Mouse (Mus musculus) 3T3-L1 (cell line): Measurements from ENCODE around the gene Mark2.

Source experiments
- DNase-seq: peaks from one replicate; pipeline ENCODE4 v3.0.0-alpha.2; 2015; ENCODE audit warnings: low read depth, low spot score

Mark2 gene

DNA sequence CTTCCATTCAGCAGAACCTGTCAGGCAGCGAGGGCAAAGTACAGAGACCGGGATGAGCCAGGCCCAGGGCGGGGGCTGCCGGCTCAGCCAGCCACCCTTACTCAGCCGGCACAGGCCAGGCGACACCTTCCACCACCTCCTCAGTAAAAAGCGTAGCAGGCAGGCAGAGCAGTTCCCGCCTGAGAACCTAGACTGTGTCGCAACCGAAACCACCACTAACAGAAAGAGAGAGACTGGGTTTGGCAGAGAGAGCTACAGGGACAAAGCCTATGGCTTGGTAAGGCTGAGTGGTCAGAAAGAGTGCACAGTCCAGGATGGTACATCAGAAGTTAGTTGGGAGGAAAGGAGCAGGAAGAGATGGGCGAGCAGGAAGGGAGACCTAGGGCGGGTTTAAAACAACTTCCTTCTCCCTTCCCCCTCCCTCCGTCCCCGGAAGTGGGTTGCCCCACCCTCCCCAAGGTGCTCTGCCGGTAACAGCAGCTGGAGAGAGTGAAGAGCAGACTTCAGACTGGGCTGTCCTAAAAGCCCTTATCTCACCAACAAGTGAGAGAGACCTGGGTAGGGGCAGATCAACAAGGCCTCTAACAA, 46.5 kb downstream of the Mark2 start:
- DNase-seq: no peak

DNA sequence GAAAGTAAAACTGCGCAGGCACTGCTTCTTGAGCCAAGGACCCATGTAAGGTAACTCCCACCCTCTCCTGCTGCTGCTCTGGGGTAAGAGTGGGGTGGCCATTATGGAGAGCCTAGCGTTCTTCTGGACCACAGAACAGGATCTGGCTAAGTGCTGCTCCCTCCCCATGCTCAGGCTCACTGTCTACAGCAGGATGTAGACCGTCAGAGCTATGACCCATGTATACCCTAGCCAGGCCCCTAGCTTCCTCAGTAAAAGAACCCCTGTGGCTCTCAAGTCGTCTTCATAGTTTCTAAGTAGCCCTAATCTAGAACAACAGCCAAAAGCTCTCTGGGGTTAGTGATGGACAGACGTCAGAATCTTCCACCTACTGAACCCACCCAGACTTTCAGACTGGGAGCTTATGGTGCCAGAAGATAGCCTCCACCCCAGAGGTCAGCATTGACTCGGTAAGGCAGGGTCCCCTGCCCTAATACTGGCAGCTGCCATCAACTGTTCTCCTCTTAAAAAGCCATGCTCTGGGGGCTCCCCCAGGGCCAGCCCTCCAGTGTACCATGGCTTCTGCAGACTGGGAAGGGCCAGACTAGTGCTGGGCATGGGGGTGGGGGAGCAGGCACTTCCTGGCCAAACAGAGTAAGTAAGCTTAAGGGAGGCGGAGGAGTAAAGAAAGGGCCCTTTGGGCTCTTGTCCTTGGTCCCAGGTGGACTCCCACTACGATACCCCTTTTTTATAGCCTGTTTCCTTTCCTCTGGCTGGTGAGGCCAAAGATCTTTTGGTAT, 47.4 kb downstream of the Mark2 start:
- DNase-seq: no peak

DNA sequence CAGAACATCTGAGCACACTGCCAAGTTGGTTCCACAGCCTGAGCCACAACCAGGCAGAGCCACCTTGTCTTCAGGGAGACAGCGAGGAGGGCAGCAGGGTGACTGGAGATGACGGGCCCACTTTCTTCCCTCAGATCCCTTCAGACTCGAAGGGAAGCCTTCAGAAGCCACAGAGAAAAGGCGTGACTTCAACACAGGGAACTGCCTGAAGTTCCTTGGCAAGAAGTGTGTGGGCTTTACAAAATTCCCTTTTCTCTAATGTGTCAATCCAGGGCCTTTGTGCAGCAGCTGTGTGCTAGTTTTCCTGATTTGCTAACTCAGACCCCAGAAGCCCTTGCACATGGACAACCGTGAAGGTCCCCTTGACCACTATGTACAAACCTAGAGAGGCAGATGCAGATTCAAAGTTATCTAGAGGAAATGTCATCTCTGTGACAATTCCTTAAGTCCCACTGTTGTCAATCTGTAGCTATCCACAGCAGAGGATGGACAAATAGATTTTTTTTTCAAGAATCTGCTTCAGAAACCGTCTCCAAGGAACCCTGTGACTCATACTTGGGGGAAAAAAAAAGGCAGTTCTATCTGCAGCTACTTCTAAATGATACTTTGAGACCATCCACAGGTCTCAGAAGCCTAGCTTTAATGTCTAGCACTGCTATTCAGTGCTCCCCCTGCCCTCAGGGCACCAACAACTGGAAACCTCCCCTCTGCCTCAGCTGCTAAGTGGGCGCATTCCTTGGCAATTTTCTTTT, 49.5 kb downstream of the Mark2 start:
- DNase-seq: peak; percentile 58

DNA sequence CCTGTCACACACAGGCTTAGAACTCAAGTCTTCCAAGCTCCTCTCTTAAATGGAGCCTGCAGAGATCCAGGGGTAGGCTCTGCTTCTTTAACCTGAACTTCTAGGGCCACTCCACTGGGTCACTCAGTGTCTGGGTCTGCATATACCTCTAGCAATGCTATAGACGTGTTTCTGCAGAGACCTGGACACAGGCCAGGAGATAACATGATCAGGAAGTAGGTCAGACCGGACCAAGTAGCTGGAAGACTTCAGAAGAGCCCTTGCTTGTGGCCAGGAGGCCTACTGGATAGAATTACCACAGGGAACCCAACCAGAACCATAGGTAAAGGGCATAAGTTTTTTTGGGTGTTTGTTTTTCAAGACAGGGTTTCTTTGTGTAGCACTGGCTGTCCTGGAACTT, 51.9 kb downstream of the Mark2 start:
- no peak for DNase-seq

DNA sequence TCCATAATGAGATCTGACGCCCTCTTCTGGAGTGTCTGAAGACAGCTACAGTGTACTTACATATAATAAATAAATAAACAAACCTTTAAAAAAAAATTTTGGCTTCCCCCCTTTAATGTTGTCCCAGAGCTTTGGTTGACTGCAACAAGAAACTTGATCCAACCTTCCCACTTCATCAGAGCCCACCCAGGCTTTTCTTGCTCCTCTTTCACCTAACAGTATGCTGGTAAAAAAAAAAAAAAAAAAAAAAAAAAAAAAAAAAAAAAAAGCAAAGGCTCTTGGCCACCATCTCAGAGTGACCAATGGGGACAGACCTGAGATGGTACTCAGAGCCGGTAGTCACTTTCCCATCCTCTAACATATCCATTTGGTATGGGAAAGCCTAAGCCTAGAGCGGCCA, 53.4 kb downstream of the Mark2 start:
- no peak for DNase-seq

DNA sequence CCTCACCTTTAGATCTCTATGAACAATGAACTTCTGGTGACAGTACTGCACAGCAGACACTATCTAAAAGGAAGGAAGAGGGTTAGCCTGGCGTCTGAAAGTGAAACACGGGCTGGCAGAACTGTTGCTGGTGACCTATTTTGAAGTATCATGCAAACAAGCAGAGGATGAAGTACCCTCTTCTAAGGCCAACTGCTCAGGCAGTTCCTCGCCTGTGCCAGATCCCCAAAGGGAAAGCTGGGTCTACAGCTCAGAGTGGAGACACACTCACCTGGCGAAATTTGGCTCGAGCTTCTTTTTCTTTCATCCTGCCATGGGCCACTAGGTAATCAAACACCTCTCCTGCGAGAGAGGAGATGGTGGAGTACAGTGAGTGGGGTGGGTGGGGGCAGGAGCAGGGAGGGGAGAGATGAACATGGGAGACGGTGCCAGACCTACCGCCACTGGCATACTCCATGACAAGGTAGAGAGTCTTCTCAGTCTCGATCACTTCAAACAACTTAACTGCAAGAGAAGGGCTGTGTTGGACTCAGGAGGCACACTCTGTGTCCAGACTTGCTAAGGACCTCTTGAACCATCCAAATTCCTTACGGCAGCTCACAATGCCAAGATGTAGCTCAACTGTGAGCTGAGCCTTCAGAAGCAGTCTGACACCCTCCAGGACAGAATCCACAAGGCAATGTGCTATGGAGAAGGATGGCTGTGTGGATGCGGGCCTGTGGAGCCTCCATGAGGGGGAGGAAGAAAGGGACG, 54.9 kb downstream of the Mark2 start:
- no peak for DNase-seq

DNA sequence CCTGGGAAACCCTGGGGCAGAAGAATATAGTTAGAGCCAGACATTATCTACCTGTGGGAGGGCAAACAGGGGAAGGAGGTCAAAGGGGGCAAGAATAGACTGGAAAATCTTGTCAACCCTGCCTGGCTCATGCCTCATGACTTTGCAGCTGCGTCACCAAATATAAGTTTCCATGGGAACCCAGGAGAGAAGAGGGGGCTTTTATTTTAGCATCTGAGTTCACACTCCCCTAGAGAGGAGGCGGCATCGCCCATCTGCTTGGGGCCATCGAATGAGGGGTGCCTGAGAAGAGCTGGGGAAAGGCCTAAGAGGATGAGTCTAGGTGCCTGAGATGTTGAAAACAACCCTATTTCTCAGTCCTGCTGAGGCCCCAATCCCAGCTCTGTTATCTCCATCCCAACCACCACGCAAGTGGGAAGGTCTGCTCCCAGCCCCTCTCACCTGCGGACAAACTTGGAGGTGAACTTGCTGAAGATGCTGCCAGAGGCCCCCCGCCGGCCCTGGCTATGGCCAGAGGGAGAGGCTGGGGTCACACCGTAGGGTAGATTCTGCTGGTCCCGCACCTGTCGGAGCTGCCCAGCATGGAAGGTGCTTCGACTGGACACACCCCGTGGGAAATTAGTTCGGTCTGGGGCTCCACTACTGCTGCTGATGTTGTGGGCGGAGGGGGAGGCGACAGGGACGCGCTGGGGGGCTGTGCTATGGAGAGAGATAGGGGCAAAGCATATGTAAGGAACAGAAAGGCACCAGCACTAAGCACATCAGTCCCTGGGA, 60.9 kb downstream of the Mark2 start:
- DNase-seq: no peak

DNA sequence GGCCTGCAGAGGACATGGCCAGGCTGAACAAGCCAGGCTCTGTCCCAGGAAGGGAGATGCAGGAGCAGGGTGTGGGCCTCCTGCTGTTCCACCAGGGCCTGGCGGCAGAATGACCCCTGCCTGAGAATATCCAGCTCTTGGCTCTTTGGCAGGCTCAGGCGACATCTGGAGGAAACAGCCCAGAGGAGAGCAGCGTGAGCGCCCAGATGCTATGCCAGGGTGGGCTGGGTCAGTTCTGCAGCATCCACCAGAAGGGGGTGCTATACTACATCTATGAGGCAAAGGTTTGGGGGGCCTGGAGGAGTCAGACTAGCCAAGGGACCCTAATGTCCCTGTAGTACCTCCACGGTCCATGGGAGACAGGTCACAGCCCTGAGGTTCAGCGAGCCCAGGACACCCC, 62.5 kb downstream of the Mark2 start:
- DNase-seq: peak; percentile 64

DNA sequence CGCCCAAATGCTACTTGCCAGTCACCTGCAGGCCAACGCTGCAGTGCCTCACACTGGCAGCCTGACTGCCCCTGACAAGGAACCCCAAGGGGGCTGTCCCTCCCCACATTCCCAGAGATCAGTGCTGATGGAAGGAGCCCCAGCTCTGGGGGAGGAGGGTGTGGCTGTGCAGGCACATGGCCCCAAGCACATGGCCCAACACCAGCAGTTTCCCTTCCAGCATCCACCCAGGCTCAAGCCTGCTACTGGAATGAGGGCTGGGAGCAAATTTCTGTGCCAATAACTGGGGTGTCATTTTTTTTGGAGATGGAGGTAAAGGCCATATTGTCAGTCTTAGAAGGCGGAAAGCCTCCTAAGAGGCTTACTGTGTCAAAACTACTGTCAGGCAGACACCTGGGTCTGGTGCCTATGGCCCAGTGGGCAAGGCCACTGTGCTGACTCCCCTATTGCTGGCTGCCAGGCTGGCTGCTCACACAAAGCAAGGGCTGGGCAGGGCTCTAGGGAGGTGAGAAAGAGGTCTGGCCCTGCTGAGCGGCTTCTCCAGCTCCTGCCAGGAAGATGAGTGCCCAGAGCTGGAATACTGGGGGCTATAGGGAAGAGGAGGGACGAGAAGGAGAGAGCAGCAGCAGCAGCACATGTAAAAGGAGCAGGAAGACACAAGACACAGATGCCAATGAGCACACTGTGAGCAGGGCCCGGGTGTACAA, 63.3 kb downstream of the Mark2 start:
- DNase-seq: no peak

DNA sequence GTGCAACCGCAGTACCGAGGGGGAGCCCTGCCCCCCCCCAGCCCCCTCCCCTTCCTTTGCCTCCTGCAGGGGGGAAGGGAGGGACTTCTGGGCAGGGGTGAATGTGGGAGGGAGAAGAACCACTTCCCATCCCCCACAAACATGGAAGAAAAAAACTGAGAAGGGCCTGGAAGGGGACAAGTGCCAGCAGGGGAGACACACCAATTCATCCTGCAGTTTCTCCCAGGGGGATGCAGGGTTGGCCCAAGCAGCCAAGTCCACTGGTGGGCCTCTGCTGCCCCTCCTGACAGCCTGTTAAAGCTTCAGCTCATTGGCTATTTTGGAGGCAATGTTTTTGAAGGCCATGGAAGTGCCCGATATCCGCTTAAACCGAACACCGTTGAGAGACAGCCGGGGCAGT, 64.9 kb downstream of the Mark2 start:
- no peak for DNase-seq

DNA sequence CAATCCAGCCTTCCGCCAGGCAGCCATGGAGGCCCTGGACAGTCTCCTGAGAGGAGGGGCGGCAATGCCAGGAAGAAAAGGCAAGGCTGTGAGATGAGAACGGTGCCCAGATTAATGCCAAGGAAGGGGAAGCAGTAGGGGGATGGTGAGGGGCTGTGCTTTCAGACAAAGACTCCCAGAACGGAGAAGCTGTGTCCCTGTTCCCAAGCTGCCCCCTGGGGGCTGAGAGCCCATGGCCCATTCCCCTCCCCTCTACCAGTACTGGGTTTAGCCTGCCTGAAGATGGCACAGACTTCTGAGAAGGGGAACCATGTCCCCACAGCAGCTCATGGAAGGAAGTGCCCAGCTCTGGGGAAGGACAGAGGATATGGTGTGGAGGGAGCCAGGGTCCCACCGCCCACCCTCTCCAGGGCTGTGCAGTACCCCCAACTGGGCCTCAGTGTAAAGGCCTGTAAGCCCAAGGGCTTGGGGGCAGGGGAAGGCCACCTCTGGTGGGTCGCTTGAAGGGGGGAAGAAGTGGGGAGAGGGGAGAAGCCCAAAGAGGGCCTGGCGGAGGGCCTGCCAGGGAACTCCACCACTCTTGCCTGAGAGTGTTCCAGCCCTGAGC, 65.5 kb downstream of the Mark2 start:
- no peak for DNase-seq

DNA sequence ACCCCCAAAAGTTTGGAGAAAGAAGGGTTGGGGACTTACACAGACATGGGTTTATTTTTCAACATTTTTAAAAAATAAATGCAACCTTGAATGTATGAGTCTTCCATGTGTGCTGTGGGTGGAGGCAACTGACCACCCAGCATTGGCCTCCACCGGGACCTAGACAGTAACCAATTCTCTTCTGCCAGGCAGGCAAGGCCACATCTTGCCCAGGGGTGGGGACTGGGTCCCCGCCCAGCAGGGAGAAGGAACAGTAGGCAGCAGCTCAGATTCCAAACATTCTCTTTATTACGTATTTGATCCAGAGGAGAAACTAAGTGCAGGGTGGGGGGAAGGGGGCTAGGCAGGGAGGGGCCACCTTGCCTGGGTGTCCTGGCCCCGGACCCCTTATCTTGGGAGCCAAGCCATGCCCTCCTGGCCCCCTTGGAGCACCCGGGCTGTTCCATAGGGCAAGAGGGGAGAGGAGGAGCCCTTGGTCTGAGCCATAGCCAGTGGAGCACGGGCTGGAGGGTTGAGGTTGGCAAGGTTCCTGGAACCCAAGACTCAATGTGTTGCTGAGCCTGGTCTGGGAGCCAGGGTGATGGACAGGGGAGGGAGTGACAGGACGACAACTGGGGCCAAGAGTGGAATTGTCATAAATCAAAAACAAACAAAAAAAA, 66.4 kb downstream of the Mark2 start:
- DNase-seq: no peak

DNA sequence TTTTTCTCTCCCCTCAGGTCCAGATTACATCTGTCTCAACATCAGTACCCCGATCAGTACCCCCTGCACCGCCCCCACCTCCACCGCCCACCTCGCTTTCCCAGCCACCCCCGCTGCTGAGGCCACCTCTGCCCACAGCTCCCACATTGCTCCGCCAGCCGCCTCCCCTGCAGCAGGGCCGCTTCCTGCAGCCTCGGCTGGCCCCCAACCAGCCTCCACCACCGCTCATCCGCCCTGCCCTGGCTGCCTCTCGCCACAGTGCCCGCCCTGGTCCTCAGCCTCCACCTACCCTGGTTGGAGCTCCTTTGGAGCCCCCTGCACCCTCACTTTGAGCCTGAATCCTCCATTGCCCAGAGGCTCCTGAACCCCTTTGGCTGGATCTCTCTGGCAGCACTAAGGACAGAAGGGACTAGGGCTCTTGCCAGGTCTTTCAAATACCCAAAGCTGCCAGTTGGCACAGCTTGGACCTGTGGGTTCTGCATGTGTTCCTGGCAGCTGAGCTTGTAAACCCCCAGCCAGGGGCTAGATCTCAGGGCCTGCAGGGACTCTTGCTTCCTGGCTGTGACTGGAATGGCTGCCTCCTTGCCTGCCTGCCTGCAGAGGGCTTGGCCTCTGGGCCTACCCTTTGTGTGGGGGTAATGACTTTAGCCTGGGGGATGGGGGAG, 67.2 kb downstream of the Mark2 start:
- DNase-seq: no peak

DNA sequence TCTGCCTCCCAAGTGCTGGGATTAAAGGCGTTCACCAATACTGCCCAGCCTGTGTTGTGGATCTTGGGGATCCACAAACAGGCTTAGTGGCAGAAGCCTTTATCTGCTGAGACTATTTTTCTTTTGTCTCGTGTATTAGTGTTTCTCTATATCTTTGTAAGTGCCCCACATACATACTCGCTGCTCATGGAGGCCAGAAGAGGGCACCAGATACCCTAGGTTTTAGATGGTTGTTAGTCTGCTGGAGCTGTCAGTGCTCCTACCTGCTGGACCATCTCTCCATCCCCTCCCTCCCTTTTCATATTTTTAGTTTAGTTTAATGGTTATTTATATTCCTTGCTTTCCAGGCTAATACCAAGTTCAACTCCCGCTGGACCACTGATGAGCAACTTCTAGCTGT, 68.2 kb downstream of the Mark2 start:
- DNase-seq: peak; percentile 46

DNA sequence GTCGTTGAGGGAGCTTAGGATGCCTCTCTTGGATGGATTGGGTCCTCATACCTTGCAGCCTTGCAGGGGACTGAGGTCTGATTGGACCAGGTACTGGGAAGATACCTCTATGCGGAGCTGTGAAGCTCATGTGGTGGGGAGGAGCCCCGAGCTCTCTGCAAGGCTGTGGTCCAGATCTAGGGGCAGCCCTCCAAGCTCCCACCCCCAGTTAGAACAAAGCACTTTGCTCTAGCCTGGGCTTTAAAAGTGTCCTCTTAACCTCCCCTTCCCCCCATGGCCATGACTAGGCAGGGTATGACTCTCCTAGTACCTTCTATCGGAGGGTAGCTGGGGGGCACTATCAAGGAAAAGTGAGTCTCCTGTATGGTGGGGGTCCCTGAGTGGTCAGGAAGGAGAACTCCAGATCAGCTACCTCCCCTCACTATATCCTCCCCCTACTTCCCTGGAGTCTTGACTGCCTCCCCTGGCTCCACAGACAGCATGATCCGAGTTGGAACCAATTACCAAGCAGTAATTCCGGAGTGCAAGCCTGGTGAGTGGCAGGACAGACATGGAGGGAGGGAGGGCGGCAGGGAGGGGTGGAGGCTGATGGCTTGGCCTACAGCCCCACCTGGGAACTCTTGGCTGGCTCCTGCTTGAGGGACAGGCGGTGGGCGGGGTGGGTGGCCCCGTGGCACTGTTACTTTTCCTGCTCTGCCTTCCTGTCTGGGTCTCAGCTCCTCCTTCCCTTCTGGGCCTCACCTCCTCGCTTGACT, 72.2 kb downstream of the Mark2 start:
- DNase-seq: peak; percentile 33

DNA sequence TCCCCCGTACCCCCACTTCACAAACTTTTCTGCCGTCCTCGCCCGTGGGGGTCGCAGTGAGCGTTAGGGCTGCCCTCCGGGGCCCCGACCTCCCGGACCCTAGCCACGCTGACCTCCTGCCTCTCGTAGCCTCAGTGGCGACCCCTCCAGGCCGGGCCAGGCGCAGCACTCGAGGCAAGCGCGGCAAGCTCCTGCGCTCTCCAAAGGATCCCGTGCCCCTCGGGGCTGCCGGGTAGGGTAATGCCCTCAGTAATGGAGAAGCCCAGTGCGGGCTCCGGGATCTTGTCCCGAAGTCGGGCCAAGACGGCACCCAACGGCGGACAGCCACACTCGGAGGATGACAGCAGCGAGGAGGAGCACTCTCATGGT, 73.0 kb downstream of the Mark2 start:
- peak; percentile 75 for DNase-seq

DNA sequence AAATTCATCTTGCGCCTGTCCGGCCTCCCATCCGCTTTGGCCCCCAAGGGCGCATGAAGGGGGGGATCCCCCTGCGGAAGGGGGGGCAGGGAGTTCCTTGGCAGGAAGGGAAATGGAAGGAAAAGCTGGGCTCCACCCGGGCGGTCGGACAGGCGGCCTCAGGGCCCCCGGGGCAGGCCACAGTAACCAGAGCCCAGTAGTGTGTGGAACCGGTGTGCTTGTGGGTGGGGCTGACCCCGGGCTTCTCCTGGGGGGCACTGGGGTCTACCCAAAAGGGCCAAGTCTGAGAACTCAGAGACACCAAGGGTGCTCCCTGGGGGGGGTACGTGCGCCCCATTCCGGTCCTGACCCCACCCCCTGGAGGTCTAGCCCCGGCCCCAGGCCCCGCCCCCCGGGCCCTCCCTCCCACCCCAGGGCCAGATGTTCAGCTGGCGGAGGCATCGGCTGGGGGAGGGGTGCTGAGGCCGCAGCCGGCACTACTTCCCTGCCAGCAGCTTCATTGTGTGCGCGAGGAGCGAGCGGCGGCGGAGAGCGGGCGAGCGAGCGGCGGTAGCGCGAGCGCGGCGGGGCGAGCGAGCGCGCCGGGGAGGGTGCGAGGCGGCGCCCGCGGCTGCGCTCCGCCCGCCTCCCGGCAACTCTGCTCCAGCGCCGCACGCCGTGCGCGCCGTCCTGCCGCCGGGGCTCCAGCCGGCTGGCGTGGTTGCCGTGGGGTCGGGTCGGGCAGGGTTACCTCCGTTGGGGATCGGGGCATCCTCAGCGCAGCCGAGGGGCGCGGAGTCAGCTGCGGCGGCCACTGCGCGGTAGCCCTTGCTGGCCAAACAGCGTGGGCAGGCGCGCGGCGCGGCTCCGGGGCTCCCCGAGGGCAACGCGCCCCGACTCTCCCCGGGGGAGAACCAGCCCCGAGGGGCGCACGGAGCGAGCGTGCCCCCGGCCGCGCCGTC, 73.6 kb downstream of the Mark2 start:
- DNase-seq: peak; percentile 78
